In genomic region chr7:39857301-39857700, GRCm38 (mm10) we compare ENCODE assay signal across 16 mouse cellular contexts.
"Had no signal": no experiment of that assay in that cellular context is flagged by ENCODE, and none has a peak within 500 bp of the region (broad histone marks: within the 10 kb centered on the region; RNA-seq: fewer than 3 reads in every experiment).

No protein-coding gene starts in this region.

- H3K36me3 ChIP-seq: neural tube, embryonic 13.5 days; neural tube, embryonic 15.5 days; stomach, embryonic 15.5 days had no signal

- H3K9ac ChIP-seq: neural tube, embryonic 13.5 days; neural tube, embryonic 15.5 days; stomach, embryonic 15.5 days had no signal

- H3K4me3 ChIP-seq: neural tube, embryonic 13.5 days; neural tube, embryonic 15.5 days; stomach, embryonic 15.5 days had no signal

- H3K4me2 ChIP-seq: neural tube, embryonic 13.5 days; neural tube, embryonic 15.5 days; stomach, embryonic 15.5 days had no signal

- H3K27me3 ChIP-seq: neural tube, embryonic 13.5 days; neural tube, embryonic 15.5 days; stomach, embryonic 15.5 days had no signal

- H3K4me1 ChIP-seq: neural tube, embryonic 15.5 days; stomach, embryonic 15.5 days had no signal

- DNase-seq: retina, postnatal 1 day; right cerebral cortex, adult 18-20 months; right cerebral cortex, postnatal 14 days; right cerebral cortex, postnatal 25 days; right cerebral cortex, postnatal 4 days; spleen, adult 18-20 months; thymus, adult 18-20 months; thymus, adult 2 months; thymus, postnatal 14 days; thymus, postnatal 25 days; thymus, postnatal 36 days; thymus, postnatal 4 days had no signal

- H3K9me3 ChIP-seq: neural tube, embryonic 13.5 days; neural tube, embryonic 15.5 days; stomach, embryonic 15.5 days had no signal

- H3K27ac ChIP-seq: neural tube, embryonic 13.5 days; neural tube, embryonic 15.5 days; stomach, embryonic 15.5 days; stomach, postnatal 0 days had no signal
